Mouse (Mus musculus): Measurements from ENCODE around the gene Fabp6.

DNA sequence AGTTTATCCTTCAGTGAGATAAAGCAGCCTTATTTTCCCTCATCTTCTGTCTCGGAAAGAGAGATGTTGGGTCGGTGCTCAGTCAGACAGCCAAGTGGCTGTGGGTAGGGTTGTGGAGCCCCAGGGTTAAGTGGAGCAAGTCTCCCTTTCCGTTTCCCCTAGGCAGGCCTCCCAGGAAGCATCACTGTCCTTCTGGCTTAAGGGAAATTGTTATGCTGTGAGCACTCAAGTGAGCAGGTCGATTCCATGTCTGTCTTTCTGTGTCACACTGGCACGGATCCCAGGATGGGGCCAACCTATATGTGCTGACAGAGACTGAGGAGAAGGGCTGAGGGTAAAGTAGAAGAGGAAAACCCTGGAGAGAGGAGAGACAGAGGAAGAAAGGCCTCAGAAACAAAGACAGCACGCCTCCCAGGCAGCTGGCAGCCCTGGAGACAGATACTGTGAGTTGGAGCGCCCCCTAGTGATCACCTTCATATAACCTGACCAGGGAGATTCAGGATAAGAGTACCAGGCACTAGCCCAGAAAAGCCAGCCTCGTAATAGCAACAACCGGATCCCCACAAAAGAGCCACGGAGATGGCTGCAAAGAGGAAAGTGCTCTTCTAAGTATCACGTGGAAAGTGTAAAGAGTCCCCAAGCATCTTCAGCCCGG, 11.6 kb upstream of the Fabp6 start:
- TF ChIP-seq POLR2A (IDR thresholded peaks at IDR 0.05; ENCODE audit: insufficient read depth, low read depth, low read length) (no peak), CTCF (IDR thresholded peaks at IDR 0.05; ENCODE audit: insufficient read depth, low read depth, low read length) (peak; percentile 52; the same call in 1 of the 2 replicates)
